Mouse (Mus musculus) CD4-positive naive resting alpha-beta T cell, adult 57 days (primary cell): ENCODE results near the gene St6galnac5. TPM values are rescaled to one million over a fixed set of nuclear protein-coding genes. Genes with fewer than 3 reads are reported as not detected.

Experiments used
- total RNA-seq: library from RNA; stranded (reverse); gene quantifications from one replicate; pipeline ENCODE4 v1.2.4, GENCODE M21; 2023

The St6galnac5 gene
- total RNA-seq: not detected

DNA sequence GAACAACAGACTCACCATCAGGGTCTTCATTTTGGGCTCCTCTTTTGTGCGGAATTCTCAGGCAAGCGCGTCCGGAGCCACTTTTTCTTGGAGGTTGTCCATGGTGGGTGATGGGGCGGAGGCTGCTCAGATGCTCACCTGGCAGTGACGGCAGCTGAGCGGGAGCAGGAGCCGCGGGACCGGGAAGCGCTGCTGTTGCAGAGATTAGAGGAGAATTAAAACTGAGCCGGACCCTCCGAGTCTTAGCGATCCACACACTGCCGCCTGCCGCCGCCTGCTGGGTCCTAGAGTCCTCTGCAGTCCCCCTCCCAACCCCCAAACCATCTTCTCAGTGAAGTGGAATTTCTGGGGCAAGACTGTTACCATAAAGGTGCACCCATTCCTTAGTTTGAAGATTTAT is at the start of gene St6galnac5:
Gene St6galnac5, minus strand, starts transcription at position 259 of the 400 bp plus-strand sequence.

